ENCODE assay signal across 25 mouse cellular contexts in genomic region chr8:22207535-22207934, GRCm38 (mm10). TPM values are rescaled to one million over a fixed set of nuclear protein-coding genes. Genes with fewer than 3 reads are reported as not detected.
A peak's percentile ranks its signal among the peaks of the same experiment; 100 is the strongest.
DNase-seq lines count a peak whose midpoint lies in the region; ATAC-seq and TF ChIP-seq lines count a peak whose summit lies in the region.
"Had no signal": no experiment of that assay in that cellular context is flagged by ENCODE, and none has a peak within 500 bp of the region (broad histone marks: within the 10 kb centered on the region; RNA-seq: fewer than 3 reads in every experiment).

No protein-coding gene starts in this region.

- H3K27me3 ChIP-seq in heart, embryonic 13.5 days (replicated peaks): no peaks in the 10 kb centered on the region
- H3K27me3 ChIP-seq in heart, embryonic 12.5 days (replicated peaks): no peaks in the 10 kb centered on the region
- H3K27me3 ChIP-seq in kidney, postnatal 0 days (ENCODE audit: insufficient read depth, low read length): no peaks in the 10 kb centered on the region
- H3K27me3 ChIP-seq: embryonic facial prominence, embryonic 13.5 days; limb, embryonic 15.5 days; liver, embryonic 13.5 days had no signal

- H3K4me2 ChIP-seq in heart, embryonic 13.5 days: no peak overlapping the region
- no peak overlapping the region for H3K4me2 ChIP-seq in heart, embryonic 12.5 days
- H3K4me2 ChIP-seq in kidney, postnatal 0 days (ENCODE audit: low read length): no peak overlapping the region
- H3K4me2 ChIP-seq: embryonic facial prominence, embryonic 13.5 days; hindbrain, embryonic 14.5 days; limb, embryonic 15.5 days; liver, embryonic 13.5 days had no signal

- no peak for DNase-seq in kidney, postnatal 0 days (ENCODE audit: low spot score)
- DNase-seq in kidney, adult 11 months: no peak
- no peak for DNase-seq in urinary bladder, postnatal 14 days (ENCODE audit: low spot score)
- DNase-seq: adrenal gland, postnatal 25 days; B cell, adult 2 months; cerebellum, adult 11-12 months; cerebellum, adult 9-11 months; forebrain, postnatal 0 days; gastrocnemius, postnatal 14 days; heart, postnatal 4 days; kidney, postnatal 10 days; liver, embryonic 13.5 days; lung, adult 18-20 months; lung, postnatal 36 days; midbrain, embryonic 14.5 days had no signal

- H3K4me3 ChIP-seq in heart, embryonic 13.5 days: no peak overlapping the region
- H3K4me3 ChIP-seq in heart, embryonic 12.5 days: no peak overlapping the region
- no peak overlapping the region for H3K4me3 ChIP-seq in kidney, postnatal 0 days (replicated peaks; ENCODE audit: low read depth, low read length)
- H3K4me3 ChIP-seq: embryonic facial prominence, embryonic 13.5 days; limb, embryonic 10.5 days; limb, embryonic 15.5 days; liver, embryonic 13.5 days had no signal

- peak overlapping the region; percentile 81 for H3K27ac ChIP-seq in heart, embryonic 13.5 days (replicated peaks)
- no peak overlapping the region for H3K27ac ChIP-seq in heart, embryonic 12.5 days (ENCODE audit: poor library complexity, severe bottlenecking)
- peak overlapping the region; percentile 15; the same call in 1 of the 2 replicates for H3K27ac ChIP-seq in kidney, postnatal 0 days
- H3K27ac ChIP-seq: embryonic facial prominence, embryonic 13.5 days; hindbrain, embryonic 14.5 days; limb, embryonic 10.5 days; liver, embryonic 13.5 days had no signal

- peaks cover 63% of the 10 kb centered on the region for H3K36me3 ChIP-seq in heart, embryonic 13.5 days
- H3K36me3 ChIP-seq in heart, embryonic 12.5 days: peaks cover 51% of the 10 kb centered on the region
- peaks cover 42% of the 10 kb centered on the region for H3K36me3 ChIP-seq in kidney, postnatal 0 days (ENCODE audit: insufficient read depth, low read length)

- no peak for ATAC-seq in heart, embryonic 13.5 days (ENCODE audit: extremely low read depth, insufficient number of reproducible peaks, low FRiP score, low TSS enrichment)
- no peak for ATAC-seq in heart, embryonic 12.5 days (ENCODE audit: insufficient number of reproducible peaks, low FRiP score)
- no peak for ATAC-seq in kidney, postnatal 0 days (replicated peaks; ENCODE audit: low FRiP score, low read depth)
- ATAC-seq in granulocyte monocyte progenitor cell, adult 5-6 weeks (replicated peaks; ENCODE audit: poor library complexity, severe bottlenecking): peak; percentile 81
- peak; percentile 70 for ATAC-seq in megakaryocyte progenitor cell, adult 5-6 weeks (replicated peaks; ENCODE audit: poor library complexity)
- ATAC-seq: forebrain, postnatal 0 days; intestine, postnatal 0 days had no signal

- H3K9ac ChIP-seq in heart, embryonic 13.5 days: no peak overlapping the region
- H3K9ac ChIP-seq in heart, embryonic 12.5 days: no peak overlapping the region
- H3K9ac ChIP-seq in kidney, postnatal 0 days (ENCODE audit: low read depth, low read length): no peak overlapping the region
- H3K9ac ChIP-seq: embryonic facial prominence, embryonic 13.5 days; forebrain, postnatal 0 days; hindbrain, embryonic 14.5 days; limb, embryonic 15.5 days; liver, embryonic 13.5 days had no signal

- H3K4me1 ChIP-seq in heart, embryonic 13.5 days: peaks cover 18% of the 10 kb centered on the region
- H3K4me1 ChIP-seq in heart, embryonic 12.5 days (replicated peaks): peaks cover 16% of the 10 kb centered on the region
- no peaks in the 10 kb centered on the region for H3K4me1 ChIP-seq in kidney, postnatal 0 days (replicated peaks; ENCODE audit: insufficient read depth, low read length)
- H3K4me1 ChIP-seq: embryonic facial prominence, embryonic 13.5 days; limb, embryonic 10.5 days; limb, embryonic 15.5 days had no signal

- no peaks in the 10 kb centered on the region for H3K9me3 ChIP-seq in heart, embryonic 13.5 days
- no peaks in the 10 kb centered on the region for H3K9me3 ChIP-seq in heart, embryonic 12.5 days (replicated peaks)
- H3K9me3 ChIP-seq in kidney, postnatal 0 days (replicated peaks; ENCODE audit: low read length): no peaks in the 10 kb centered on the region
- H3K9me3 ChIP-seq: embryonic facial prominence, embryonic 13.5 days; limb, embryonic 10.5 days; limb, embryonic 15.5 days; liver, embryonic 13.5 days had no signal

- WGBS in heart, embryonic 13.5 days: 72% methylated on average over 4 of the region's 4 CpGs
- WGBS in heart, embryonic 12.5 days: 64% methylated on average over 4 of the region's 4 CpGs
- WGBS in kidney, postnatal 0 days: 70% methylated on average over 4 of the region's 4 CpGs

- no peak for TF ChIP-seq CTCF in kidney, postnatal 0 days (IDR thresholded peaks at IDR 0.05; ENCODE audit: low read depth)

RNA-seq across cellular contexts. Expression of gene Vps36, which starts 14.9 kb away (rescaled TPM):
- 22.6 and 23.4 TPM in 2 replicates for polyA plus RNA-seq in heart, embryonic 13.5 days (2015; fragmentation: Nextera tagmentation; extraction: Ambion mirVana)
- polyA plus RNA-seq in heart, embryonic 12.5 days (2016; fragmentation: Nextera tagmentation; extraction: Ambion mirVana): 23.8 and 24.2 TPM in 2 replicates
- polyA plus RNA-seq in kidney, postnatal 0 days (2015; fragmentation: Nextera tagmentation; extraction: Ambion mirVana): 30.3 and 32.2 TPM in 2 replicates
- total RNA-seq in granulocyte monocyte progenitor cell, adult 5-6 weeks (2014; fragmentation: Nextera tagmentation): 30.2 and 45.5 TPM in 2 replicates
- total RNA-seq in granulocyte monocyte progenitor cell, adult 5-6 weeks (2017): 44.6 and 50.3 TPM in 2 replicates
- total RNA-seq in megakaryocyte progenitor cell, adult 5-6 weeks (2015): 37.9 and 44.6 TPM in 2 replicates
- total RNA-seq in megakaryocyte progenitor cell, adult 5-6 weeks (2017): 43.3 and 45.3 TPM in 2 replicates

RNA-seq across cellular contexts. Expression of gene Thsd1, which starts 19.6 kb away (rescaled TPM):
- 15.0 and 15.3 TPM in 2 replicates for polyA plus RNA-seq in heart, embryonic 13.5 days (2015; fragmentation: Nextera tagmentation; extraction: Ambion mirVana)
- 17.2 and 18.7 TPM in 2 replicates for polyA plus RNA-seq in heart, embryonic 12.5 days (2016; fragmentation: Nextera tagmentation; extraction: Ambion mirVana)
- polyA plus RNA-seq in kidney, postnatal 0 days (2015; fragmentation: Nextera tagmentation; extraction: Ambion mirVana): 10.1 and 11.2 TPM in 2 replicates
- total RNA-seq in granulocyte monocyte progenitor cell, adult 5-6 weeks (2014; fragmentation: Nextera tagmentation): 1.1 and 1.8 TPM in 2 replicates
- total RNA-seq in granulocyte monocyte progenitor cell, adult 5-6 weeks (2017): 0.86 and 1.3 TPM in 2 replicates
- 1.8 and 2.2 TPM in 2 replicates for total RNA-seq in megakaryocyte progenitor cell, adult 5-6 weeks (2015)
- 0.92 and 1.9 TPM in 2 replicates for total RNA-seq in megakaryocyte progenitor cell, adult 5-6 weeks (2017)
- total RNA-seq: monocyte, adult 5-6 weeks had no signal

RNA-seq across cellular contexts. Expression of gene Ckap2, which starts 21.9 kb away (rescaled TPM):
- polyA plus RNA-seq in heart, embryonic 13.5 days (2015; fragmentation: Nextera tagmentation; extraction: Ambion mirVana): 31.6 and 33.3 TPM in 2 replicates
- 33.0 and 35.9 TPM in 2 replicates for polyA plus RNA-seq in heart, embryonic 12.5 days (2016; fragmentation: Nextera tagmentation; extraction: Ambion mirVana)
- polyA plus RNA-seq in kidney, postnatal 0 days (2015; fragmentation: Nextera tagmentation; extraction: Ambion mirVana): 22.4 and 23.3 TPM in 2 replicates
- total RNA-seq in granulocyte monocyte progenitor cell, adult 5-6 weeks (2014; fragmentation: Nextera tagmentation): 35.7 and 43.3 TPM in 2 replicates
- 32.7 and 39.6 TPM in 2 replicates for total RNA-seq in granulocyte monocyte progenitor cell, adult 5-6 weeks (2017)
- total RNA-seq in megakaryocyte progenitor cell, adult 5-6 weeks (2015): 44.7 and 46.0 TPM in 2 replicates
- 33.6 and 36.4 TPM in 2 replicates for total RNA-seq in megakaryocyte progenitor cell, adult 5-6 weeks (2017)

RNA-seq across cellular contexts. Expression of gene Nek3, which starts 41.3 kb away (rescaled TPM):
- 4.6 and 4.9 TPM in 2 replicates for polyA plus RNA-seq in heart, embryonic 13.5 days (2015; fragmentation: Nextera tagmentation; extraction: Ambion mirVana)
- 4.7 and 5.0 TPM in 2 replicates for polyA plus RNA-seq in heart, embryonic 12.5 days (2016; fragmentation: Nextera tagmentation; extraction: Ambion mirVana)
- 4.8 and 5.4 TPM in 2 replicates for polyA plus RNA-seq in kidney, postnatal 0 days (2015; fragmentation: Nextera tagmentation; extraction: Ambion mirVana)
- total RNA-seq in granulocyte monocyte progenitor cell, adult 5-6 weeks (2014; fragmentation: Nextera tagmentation): 1.1 and 1.9 TPM in 2 replicates
- 3.1 and 7.2 TPM in 2 replicates for total RNA-seq in granulocyte monocyte progenitor cell, adult 5-6 weeks (2017)
- 2.3 and 3.7 TPM in 2 replicates for total RNA-seq in megakaryocyte progenitor cell, adult 5-6 weeks (2015)
- total RNA-seq in megakaryocyte progenitor cell, adult 5-6 weeks (2017): 2.8 and 5.0 TPM in 2 replicates

Comparison
In these comparisons a context has a peak if more than half of its experiments do, and no peak if none do; other contexts are left out.
1. ATAC-seq: peak in granulocyte monocyte progenitor cell, adult 5-6 weeks (single experiment) and megakaryocyte progenitor cell, adult 5-6 weeks (single experiment); none in heart, embryonic 13.5 days (single experiment), heart, embryonic 12.5 days (single experiment) and kidney, postnatal 0 days (single experiment).